17 mouse cellular contexts compared by ENCODE assay signal in genomic region chr9:120290375-120290774, GRCm38 (mm10). TPM values are rescaled to one million over a fixed set of nuclear protein-coding genes. Genes with fewer than 3 reads are reported as not detected.
"Had no signal": no experiment of that assay in that cellular context is flagged by ENCODE, and none has a peak within 500 bp of the region (broad histone marks: within the 10 kb centered on the region; RNA-seq: fewer than 3 reads in every experiment).

No protein-coding gene starts in this region.

- H3K9ac ChIP-seq: neural tube, embryonic 13.5 days; neural tube, embryonic 15.5 days; stomach, embryonic 15.5 days had no signal

- H3K4me2 ChIP-seq: neural tube, embryonic 13.5 days; neural tube, embryonic 15.5 days; stomach, embryonic 15.5 days had no signal

- H3K27me3 ChIP-seq: neural tube, embryonic 13.5 days; neural tube, embryonic 15.5 days; stomach, embryonic 15.5 days had no signal

- H3K27ac ChIP-seq: neural tube, embryonic 13.5 days; neural tube, embryonic 15.5 days; stomach, embryonic 15.5 days; stomach, postnatal 0 days had no signal

- H3K4me1 ChIP-seq: neural tube, embryonic 13.5 days; neural tube, embryonic 15.5 days; stomach, embryonic 15.5 days had no signal

- H3K4me3 ChIP-seq: neural tube, embryonic 13.5 days; neural tube, embryonic 15.5 days; stomach, embryonic 15.5 days had no signal

- H3K9me3 ChIP-seq: neural tube, embryonic 13.5 days; neural tube, embryonic 15.5 days; stomach, embryonic 15.5 days had no signal

- DNase-seq: retina, postnatal 1 day; right cerebral cortex, adult 18-20 months; right cerebral cortex, postnatal 14 days; right cerebral cortex, postnatal 25 days; right cerebral cortex, postnatal 4 days; spleen, adult 18-20 months; thymus, adult 18-20 months; thymus, adult 2 months; thymus, postnatal 14 days; thymus, postnatal 25 days; thymus, postnatal 36 days; thymus, postnatal 4 days had no signal

- H3K36me3 ChIP-seq: neural tube, embryonic 13.5 days; neural tube, embryonic 15.5 days; stomach, embryonic 15.5 days had no signal

RNA-seq across cellular contexts. Expression of gene Myrip, which starts 10.9 kb away (rescaled TPM):
- total RNA-seq: neutrophil, adult 5-6 weeks had no signal
